Mouse (Mus musculus): ENCODE measurements around the gene Myrip. TPM values are rescaled to one million over a fixed set of nuclear protein-coding genes. Genes with fewer than 3 reads are reported as not detected.

Gene Myrip
- total RNA-seq, 2 experiments from 2014 or later = not detected

DNA sequence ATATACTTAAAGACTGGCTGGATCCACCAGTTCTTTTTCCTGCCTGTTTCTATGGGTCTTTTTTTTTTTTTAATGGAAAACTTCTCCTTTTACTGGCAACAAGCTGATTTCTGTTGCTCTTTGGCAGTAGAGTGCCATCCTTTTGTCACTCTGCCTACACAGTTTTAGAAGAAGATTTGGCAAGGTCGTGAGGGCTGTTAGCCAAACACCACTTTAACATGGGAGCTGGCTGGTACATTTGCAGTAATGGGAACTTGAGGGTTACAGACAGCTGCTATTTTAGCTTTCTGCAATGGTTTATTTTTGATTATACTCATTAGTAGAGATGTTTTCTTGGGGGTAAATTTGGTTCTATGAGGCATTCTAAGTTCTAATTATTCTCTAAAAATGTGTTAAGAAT lies 137.5 kb downstream of the Myrip start:
- no peak for ATAC-seq (ENCODE audit: poor library complexity, severe bottlenecking)

DNA sequence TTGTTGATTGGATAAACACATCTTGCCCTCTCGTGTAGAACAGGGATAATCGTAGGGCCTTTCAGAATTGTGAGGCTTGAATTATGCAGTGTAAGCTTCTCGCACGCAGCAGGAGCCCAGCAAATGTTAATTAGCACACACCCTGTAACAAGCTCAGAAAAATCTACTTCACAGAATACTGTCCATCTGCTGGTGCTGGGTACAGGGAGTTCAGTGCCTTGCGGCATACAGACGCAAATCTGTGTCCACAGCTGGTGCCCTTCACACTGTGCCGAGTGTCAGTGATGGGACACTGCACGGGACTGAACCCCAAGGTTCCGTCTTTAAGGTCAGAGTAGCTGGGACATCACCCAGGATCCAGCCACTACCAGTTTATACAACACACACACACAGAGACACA lies 143.3 kb downstream of the Myrip start:
- no peak for ATAC-seq (ENCODE audit: poor library complexity, severe bottlenecking)

DNA sequence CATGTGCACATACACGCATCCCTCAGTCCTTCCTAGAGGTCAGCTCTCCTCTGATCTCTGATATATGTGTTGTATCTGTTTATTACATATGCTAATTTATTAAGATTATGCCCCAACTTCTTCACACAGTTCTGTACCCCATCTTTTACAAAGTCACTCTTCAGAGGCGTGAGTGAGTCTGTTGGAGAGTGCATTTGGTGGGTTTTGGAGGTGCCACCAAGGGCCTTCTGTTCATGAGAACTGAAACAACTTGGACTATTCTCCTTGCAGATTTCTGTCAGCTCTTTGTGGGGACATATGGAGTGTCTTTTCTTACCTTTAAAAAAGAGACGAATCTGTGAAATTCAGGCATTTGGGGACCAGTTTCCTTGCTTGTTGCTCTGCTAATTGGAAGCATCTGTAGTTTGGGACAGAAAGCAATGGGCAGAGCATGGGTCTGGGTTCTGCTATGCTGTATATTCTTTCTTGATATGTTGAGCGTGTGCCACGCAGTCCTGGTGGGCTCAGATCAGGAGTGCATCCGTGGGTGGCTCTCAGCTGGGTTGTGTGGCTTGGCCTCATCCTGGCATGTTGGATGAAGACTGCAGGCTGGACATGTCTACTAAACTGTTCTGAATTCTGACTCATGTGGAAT lies 148.5 kb downstream of the Myrip start:
- ATAC-seq (ENCODE audit: poor library complexity, severe bottlenecking) = no peak

DNA sequence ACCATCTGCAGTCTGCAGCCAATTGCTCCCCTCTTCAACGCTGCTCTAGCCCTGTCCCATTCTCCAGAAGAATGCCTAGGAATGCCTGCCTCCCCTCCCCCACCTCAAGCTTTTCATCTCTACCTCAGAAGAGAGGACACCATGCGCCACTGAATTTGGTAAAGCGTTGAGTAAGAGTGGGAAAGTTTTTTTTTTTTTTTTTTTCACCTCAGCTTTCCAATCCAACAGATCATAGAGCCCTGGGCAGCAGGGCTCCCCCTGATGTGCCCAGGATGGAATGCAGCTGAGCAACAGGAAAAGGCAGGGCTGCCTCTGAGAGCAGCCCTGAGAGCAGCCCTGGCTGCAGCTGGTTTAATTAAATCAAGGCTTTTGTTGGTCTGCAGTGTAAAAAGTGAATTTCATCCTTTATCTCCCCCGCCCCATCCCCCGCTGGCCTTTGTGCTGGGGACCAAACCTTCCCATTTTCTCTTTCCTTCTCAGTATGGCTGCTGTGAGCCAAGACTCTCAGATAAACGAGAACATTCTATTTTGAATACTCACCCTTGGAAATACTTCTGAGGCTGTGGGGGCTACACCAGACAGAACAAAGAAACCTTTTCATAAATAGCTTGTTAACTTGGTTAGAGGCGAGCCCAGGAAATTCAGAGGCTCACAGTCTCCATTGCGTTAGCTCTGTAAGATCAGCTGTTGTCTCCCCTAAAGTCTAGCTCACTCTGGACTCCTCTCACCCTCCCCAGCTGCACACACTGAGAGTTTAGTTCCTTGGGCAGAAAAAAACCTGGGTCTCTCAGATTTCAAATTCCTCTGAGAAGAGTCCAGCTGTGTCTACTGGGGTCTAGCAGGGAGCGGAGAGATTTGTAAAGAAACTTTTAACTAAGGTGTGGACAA lies 154.7 kb downstream of the Myrip start:
- ATAC-seq (ENCODE audit: poor library complexity, severe bottlenecking) = no peak

- ATAC-seq (ENCODE audit: poor library complexity, severe bottlenecking) = no peak
These were observed 169.1 kb downstream of the Myrip start for GRCm38 (mm10) chr9:120470431-120470830.

DNA sequence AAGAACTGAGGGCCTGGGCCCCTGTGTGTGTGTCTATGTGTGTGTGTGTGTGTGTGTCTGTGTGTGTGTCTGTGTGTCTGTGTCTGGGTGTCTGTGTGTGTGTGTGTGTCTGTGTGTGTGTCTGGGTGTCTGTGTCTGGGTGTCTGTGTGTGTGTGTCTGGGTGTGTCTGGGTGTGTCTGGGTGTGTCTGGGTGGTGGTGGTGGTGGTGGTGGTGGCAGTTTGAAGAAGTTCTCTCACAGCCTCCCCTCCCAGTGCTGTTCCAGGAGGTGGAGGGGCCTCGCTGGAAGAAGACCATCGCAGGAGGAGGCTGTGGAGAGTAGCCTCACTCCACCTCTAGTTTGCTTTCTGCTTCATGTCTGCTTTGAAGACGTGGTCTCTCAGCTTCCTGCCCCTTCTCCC lies 180.3 kb downstream of the Myrip start:
- ATAC-seq (ENCODE audit: poor library complexity, severe bottlenecking) = no peak

- no peak for ATAC-seq (ENCODE audit: poor library complexity, severe bottlenecking)
These were observed 181.1 kb downstream of the Myrip start for GRCm38 (mm10) chr9:120482382-120482781.

DNA sequence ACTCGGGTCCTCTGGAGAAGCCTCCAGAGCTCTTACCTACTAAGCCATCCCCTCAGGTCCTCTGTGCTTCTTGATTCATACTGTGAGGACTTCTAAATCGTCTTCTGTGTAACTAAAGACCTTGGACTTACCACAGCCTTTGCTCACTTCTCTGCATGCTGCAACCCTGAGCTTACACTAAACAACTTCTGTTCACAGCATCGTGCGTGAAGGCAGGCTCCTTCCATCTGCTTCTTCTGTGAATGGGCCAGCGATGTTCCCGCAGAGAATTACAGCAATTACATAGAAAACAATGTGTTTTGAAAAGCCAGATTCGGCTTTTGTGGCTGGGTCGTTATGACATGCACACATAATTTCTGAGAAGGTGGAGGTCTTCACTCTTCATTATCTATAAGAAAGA lies 181.8 kb downstream of the Myrip start:
- no peak for ATAC-seq (ENCODE audit: poor library complexity, severe bottlenecking)

DNA sequence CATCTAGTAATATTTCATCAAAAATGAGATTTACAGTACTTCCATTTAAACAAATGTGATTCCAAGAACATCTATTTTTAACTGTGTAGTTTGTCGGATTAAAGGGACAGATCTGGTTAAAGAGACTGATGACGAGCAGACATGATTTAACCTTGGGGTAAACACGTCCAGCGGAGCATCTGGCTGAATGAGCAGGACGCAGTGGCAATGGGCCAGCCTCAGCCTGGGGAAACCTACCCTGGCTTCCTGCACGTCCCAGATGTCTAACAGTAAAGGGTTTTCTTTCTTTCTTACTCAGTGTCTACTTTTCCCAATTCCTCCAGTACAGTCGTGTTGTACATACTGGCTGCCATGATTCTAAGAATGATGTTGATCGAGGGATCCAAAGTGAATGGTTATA lies 185.8 kb downstream of the Myrip start:
- ATAC-seq (ENCODE audit: poor library complexity, severe bottlenecking) = no peak

DNA sequence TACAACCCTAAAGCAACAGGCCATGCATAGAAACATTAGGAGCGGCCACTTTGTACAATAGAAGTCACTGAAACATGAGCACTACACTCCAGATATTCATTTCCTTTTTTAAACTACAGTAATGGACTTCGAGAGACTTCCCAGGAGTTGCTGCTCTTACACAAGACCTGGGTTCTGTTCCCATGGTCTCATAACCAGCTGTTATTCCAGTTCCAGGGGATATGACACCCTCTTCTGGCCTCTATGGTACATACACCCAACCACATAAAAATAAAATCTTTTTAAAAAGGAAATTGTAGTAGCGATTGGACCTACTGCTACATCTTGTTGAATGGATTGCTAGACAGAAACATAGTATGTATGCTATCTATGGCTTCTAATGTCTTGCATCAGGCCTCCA lies 190.2 kb downstream of the Myrip start:
- ATAC-seq (ENCODE audit: poor library complexity, severe bottlenecking) = no peak; the same call in 1 of the 2 replicates

GRCm38 (mm10) chr9:120492010-120492399 lies 190.7 kb downstream of the Myrip start, which contains the start of gene Eif1b:
Eif1b (plus strand) TSS chr9:120492232.
- ATAC-seq (ENCODE audit: poor library complexity, severe bottlenecking) = no peak

DNA sequence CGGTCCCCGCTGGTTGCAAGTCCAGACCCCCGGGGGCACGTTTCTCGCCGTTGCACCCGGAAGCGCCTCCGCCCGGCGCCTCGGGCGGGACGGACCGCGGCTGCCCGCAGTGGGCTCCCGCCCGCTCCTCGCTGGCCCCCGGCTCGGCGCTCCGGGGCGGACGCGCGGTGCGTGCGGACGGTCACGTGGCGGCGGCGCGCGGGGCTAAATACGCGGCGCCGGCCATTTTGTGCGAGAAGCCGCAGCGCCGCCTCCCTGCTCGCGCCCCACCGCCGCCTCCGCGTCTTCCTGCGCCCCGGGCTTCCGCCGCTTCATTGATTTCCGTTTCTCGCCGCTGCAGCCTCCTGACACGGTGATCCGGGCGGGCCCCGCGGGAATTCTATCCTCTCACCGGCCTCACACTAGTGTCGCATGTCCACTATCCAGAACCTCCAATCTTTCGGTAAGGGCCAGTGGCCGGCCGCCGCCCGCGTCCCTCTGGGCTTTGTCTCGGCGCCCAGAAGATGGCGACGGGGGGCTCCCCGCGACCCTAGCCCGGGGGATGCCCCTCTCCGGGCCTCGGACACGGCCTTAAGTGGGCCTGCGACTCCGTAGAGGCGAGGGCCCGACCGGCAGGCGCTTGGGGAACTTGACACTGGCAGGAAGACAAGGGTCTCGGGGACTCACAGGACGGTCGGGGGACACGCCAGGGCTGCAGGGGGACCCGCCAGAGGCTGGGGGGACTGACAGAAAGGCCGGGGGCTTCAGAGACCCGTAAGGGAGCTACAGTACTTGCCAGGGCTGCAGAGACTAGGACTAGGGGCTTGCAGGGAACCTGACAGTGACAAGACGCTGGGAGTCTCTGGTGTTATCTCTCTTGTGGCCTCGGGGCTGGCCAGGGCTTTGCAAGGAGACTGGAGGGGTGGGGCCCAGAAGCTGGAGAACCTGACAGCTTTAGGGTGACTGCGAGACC lies 191.4 kb downstream of the Myrip start:
- ATAC-seq (ENCODE audit: poor library complexity, severe bottlenecking) = peak; percentile 77

DNA sequence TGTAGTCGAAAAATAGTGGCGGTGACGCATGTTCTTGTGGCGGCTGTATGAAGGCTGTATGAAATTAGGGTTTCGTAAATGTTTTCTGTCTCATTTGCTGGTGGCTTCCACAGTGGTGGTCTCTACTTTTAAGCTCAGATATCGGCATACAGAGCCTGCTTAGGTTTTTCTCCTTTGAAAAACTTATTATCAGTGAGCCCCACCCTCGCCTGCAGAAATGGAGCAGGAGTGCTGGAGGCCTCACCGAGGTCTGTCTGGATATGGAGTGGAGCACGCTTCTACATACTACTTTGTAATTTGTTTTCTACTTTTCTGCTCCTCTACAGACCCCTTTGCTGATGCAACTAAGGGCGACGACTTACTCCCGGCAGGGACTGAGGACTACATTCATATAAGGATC lies 192.5 kb downstream of the Myrip start:
- ATAC-seq (ENCODE audit: poor library complexity, severe bottlenecking) = no peak

GRCm38 (mm10) chr9:120496691-120497090 lies 195.4 kb downstream of the Myrip start:
- ATAC-seq (ENCODE audit: poor library complexity, severe bottlenecking) = peak; percentile 50

DNA sequence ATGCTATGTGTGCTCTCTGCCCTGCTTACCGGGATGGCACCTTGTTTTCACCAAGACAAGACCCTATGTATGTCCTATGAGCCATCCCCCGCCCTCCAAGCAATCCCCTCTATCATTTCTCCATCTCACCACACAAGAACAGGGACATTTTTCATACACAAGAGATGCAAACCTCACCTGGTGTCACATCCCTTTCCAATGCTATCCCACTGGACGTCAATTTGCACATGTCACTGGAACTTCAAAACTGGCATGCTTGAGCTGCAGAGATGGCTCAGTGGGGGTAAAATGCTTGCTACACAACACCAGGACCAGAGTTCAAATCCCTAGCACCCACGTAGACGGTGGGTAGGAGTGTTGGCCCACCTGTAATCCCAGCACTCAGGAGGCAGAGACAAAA lies 196.7 kb downstream of the Myrip start:
- no peak for ATAC-seq (ENCODE audit: poor library complexity, severe bottlenecking)

DNA sequence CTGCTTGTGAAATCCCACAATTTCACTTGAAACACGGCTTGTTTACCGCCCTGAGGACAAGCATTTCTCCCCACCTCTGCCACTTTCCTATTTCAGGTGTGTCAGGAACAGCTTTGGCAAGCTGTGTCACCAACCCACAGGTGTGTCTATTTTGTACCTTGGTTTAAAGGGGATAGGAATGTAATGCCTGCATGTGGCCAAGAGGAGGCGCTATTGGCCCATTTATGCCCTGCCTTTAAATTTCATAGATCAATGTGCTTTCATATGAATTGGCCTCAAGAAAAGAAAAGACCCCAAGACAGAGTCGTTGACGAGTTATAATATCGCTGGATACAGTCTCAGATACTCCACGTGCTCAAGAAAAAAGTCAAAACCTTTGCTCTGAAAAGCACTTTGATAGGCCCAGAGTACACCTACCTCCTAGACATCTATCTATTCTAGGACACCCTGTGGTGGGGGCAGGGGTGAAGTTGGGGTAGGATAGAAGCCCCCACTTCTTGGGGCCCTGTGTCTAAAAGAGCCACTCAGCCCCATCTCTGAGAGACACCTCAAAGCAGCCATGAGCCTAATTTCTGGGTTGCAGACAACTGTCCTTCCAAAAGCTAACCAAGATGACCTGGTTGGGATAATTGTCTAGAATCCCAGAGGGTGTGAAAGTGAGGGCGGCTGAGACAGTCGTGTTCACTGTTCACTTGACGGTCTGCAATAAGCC lies 200.0 kb downstream of the Myrip start:
- peak; percentile 42; the same call in 1 of the 2 replicates for ATAC-seq (ENCODE audit: poor library complexity, severe bottlenecking)

GRCm38 (mm10) chr9:120502013-120502412 lies 200.7 kb downstream of the Myrip start:
- peak; percentile 82 for ATAC-seq (ENCODE audit: poor library complexity, severe bottlenecking)

- ATAC-seq (ENCODE audit: poor library complexity, severe bottlenecking) = peak; percentile 64
These were observed 203.1 kb downstream of the Myrip start for GRCm38 (mm10) chr9:120504423-120504822.

DNA sequence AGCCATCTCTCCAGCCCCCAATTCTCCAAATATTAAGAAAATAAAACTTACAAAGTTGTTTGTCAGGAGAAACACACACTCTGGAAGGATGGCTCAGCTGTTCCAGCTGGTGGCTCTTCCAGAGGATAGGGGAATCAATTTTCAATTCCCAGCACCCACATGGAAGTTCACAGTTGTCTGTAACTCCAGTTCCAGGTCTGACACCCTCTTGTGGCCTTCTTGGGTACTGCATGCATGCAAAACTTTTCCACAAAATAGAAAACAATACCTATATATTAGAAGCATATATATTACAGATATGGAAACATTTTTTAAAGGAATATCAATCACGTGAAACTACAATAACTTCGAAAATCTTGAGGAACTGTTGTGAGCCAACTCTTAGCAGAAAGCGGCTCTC lies 210.5 kb downstream of the Myrip start:
- 0 out of 2 replicates have a peak, but pooled peaks have one; percentile 56 for ATAC-seq (ENCODE audit: poor library complexity, severe bottlenecking)

- ATAC-seq (ENCODE audit: poor library complexity, severe bottlenecking) = no peak
These were observed 215.4 kb downstream of the Myrip start for GRCm38 (mm10) chr9:120516720-120517119.

Data from megakaryocyte, adult 5-6 weeks (primary cell).